Comparison of ENCODE assay signal across 18 mouse cellular contexts in genomic region chr2:4828446-4828997, GRCm38 (mm10). TPM values are rescaled to one million over a fixed set of nuclear protein-coding genes. Genes with fewer than 3 reads are reported as not detected.
A peak's percentile ranks its signal among the peaks of the same experiment; 100 is the strongest.
DNase-seq lines count a peak whose midpoint lies in the region; ATAC-seq and TF ChIP-seq lines count a peak whose summit lies in the region.
"Had no signal": no experiment of that assay in that cellular context is flagged by ENCODE, and none has a peak within 500 bp of the region (broad histone marks: within the 10 kb centered on the region; RNA-seq: fewer than 3 reads in every experiment).

No protein-coding gene starts in this region.

- no peak for TF ChIP-seq EP300 in stomach, postnatal 0 days (optimal IDR thresholded peaks at IDR 0.05)

- 87% methylated on average over 6 of the region's 6 CpGs for WGBS in kidney, embryonic 15.5 days
- 80% methylated on average over 6 of the region's 6 CpGs for WGBS in stomach, embryonic 15.5 days
- WGBS in stomach, postnatal 0 days: 79% methylated on average over 6 of the region's 6 CpGs
- 36% methylated on average over 6 of the region's 6 CpGs for WGBS in small intestine, adult 2 months

- H3K4me3 ChIP-seq in kidney, embryonic 15.5 days (replicated peaks): no peak overlapping the region
- H3K4me3 ChIP-seq in stomach, embryonic 15.5 days (replicated peaks): no peak overlapping the region
- no peak overlapping the region for H3K4me3 ChIP-seq in stomach, postnatal 0 days (ENCODE audit: low read depth, low read length)
- H3K4me3 ChIP-seq in small intestine, adult 2 months (ENCODE audit: low read depth, low read length): no peak overlapping the region
- H3K4me3 ChIP-seq: forebrain, embryonic 15.5 days; heart, adult 2 months; heart, embryonic 15.5 days; hindbrain, embryonic 10.5 days had no signal

- 0 out of 2 replicates have a peak overlapping the region, but pooled peaks have one; percentile 59 for H3K27ac ChIP-seq in kidney, embryonic 15.5 days
- H3K27ac ChIP-seq in stomach, embryonic 15.5 days: peak overlapping the region; percentile 68; the same call in 1 of the 2 replicates
- no peak overlapping the region for H3K27ac ChIP-seq in stomach, postnatal 0 days (replicated peaks)
- H3K27ac ChIP-seq in small intestine, adult 2 months (ENCODE audit: insufficient read depth, low read depth, low read length): peak overlapping the region; percentile 38; the same call in 1 of the 2 replicates
- H3K27ac ChIP-seq: forebrain, embryonic 15.5 days; heart, adult 2 months; heart, embryonic 15.5 days; hindbrain, embryonic 10.5 days; hindbrain, embryonic 14.5 days had no signal

- no peak for ATAC-seq in kidney, embryonic 15.5 days (replicated peaks; ENCODE audit: low FRiP score)
- ATAC-seq in stomach, embryonic 15.5 days (ENCODE audit: insufficient read depth, low FRiP score, low read depth): no peak
- ATAC-seq in stomach, postnatal 0 days (ENCODE audit: low FRiP score, low TSS enrichment): no peak
- ATAC-seq: activated CD4-positive, CD25-positive, alpha-beta regulatory T cell, adult 4 months; forebrain, embryonic 15.5 days; Patski had no signal

- no peak overlapping the region for H3K4me2 ChIP-seq in kidney, embryonic 15.5 days
- no peak overlapping the region for H3K4me2 ChIP-seq in stomach, embryonic 15.5 days
- H3K4me2 ChIP-seq in stomach, postnatal 0 days (replicated peaks; ENCODE audit: low read depth): no peak overlapping the region
- H3K4me2 ChIP-seq: forebrain, embryonic 15.5 days; heart, embryonic 11.5 days; heart, embryonic 15.5 days; hindbrain, embryonic 14.5 days had no signal

- H3K9ac ChIP-seq in kidney, embryonic 15.5 days: no peak overlapping the region
- no peak overlapping the region for H3K9ac ChIP-seq in stomach, embryonic 15.5 days
- H3K9ac ChIP-seq in stomach, postnatal 0 days (ENCODE audit: low read length): no peak overlapping the region
- H3K9ac ChIP-seq: forebrain, embryonic 15.5 days; heart, embryonic 15.5 days; hindbrain, embryonic 14.5 days had no signal

- TF ChIP-seq CTCF in stomach, postnatal 0 days (IDR thresholded peaks at IDR 0.05; ENCODE audit: low read depth): no peak
- TF ChIP-seq CTCF in small intestine, adult 2 months (IDR thresholded peaks at IDR 0.05; ENCODE audit: extremely low read depth, insufficient read length, insufficient replicate concordance, low read depth, low read length): no peak

- no peaks in the 10 kb centered on the region for H3K9me3 ChIP-seq in kidney, embryonic 15.5 days (replicated peaks)
- H3K9me3 ChIP-seq in stomach, embryonic 15.5 days: no peaks in the 10 kb centered on the region
- H3K9me3 ChIP-seq in stomach, postnatal 0 days (ENCODE audit: control insufficient read depth, low read length): no peaks in the 10 kb centered on the region
- H3K9me3 ChIP-seq: forebrain, embryonic 15.5 days; heart, embryonic 15.5 days; hindbrain, embryonic 10.5 days had no signal

- no peaks in the 10 kb centered on the region for H3K27me3 ChIP-seq in kidney, embryonic 15.5 days
- no peaks in the 10 kb centered on the region for H3K27me3 ChIP-seq in stomach, embryonic 15.5 days (replicated peaks)
- no peaks in the 10 kb centered on the region for H3K27me3 ChIP-seq in stomach, postnatal 0 days (ENCODE audit: control insufficient read depth, insufficient read depth, low read length)
- H3K27me3 ChIP-seq in small intestine, adult 2 months (ENCODE audit: control insufficient read depth, insufficient read depth, low read length): no peaks in the 10 kb centered on the region
- H3K27me3 ChIP-seq: CH12.LX; forebrain, embryonic 15.5 days; heart, embryonic 15.5 days; Patski had no signal

- no peak for DNase-seq in kidney, postnatal 10 days
- no peak for DNase-seq in stomach, postnatal 0 days (ENCODE audit: low spot score)
- DNase-seq in left cerebral cortex, adult 18-20 months (ENCODE audit: low spot score in 2 of 2): no peak
- DNase-seq: adrenal gland, postnatal 25 days; cerebellum, adult 18-20 months; cerebellum, adult 9-11 months; heart, adult 2 months had no signal

- TF ChIP-seq POLR2A in small intestine, adult 2 months (IDR thresholded peaks at IDR 0.05; ENCODE audit: low read depth, low read length): no peak

- H3K36me3 ChIP-seq in kidney, embryonic 15.5 days: no peaks in the 10 kb centered on the region
- H3K36me3 ChIP-seq in stomach, embryonic 15.5 days: no peaks in the 10 kb centered on the region
- no peaks in the 10 kb centered on the region for H3K36me3 ChIP-seq in stomach, postnatal 0 days (ENCODE audit: control insufficient read depth, insufficient read depth, low read length)
- H3K36me3 ChIP-seq in small intestine, adult 2 months (ENCODE audit: control insufficient read depth, insufficient read depth, low read length): no peaks in the 10 kb centered on the region
- H3K36me3 ChIP-seq: forebrain, embryonic 15.5 days; heart, embryonic 15.5 days; hindbrain, embryonic 10.5 days had no signal

- H3K4me1 ChIP-seq in kidney, embryonic 15.5 days: peaks cover 24% of the 10 kb centered on the region
- H3K4me1 ChIP-seq in stomach, embryonic 15.5 days: peaks cover 8% of the 10 kb centered on the region; the same call in 1 of the 2 replicates
- no peaks in the 10 kb centered on the region for H3K4me1 ChIP-seq in stomach, postnatal 0 days (replicated peaks; ENCODE audit: control insufficient read depth, insufficient read depth)
- peaks cover 21% of the 10 kb centered on the region for H3K4me1 ChIP-seq in small intestine, adult 2 months (ENCODE audit: control insufficient read depth, insufficient read depth, insufficient read length, low read length)
- H3K4me1 ChIP-seq: forebrain, embryonic 15.5 days; heart, embryonic 15.5 days had no signal

RNA-seq across cellular contexts. Expression of gene Sephs1, which starts 52.8 kb away (rescaled TPM):
- 83.5 and 84.2 TPM in 2 replicates for polyA plus RNA-seq in kidney, embryonic 15.5 days (2015; fragmentation: Nextera tagmentation; extraction: Ambion mirVana)
- polyA plus RNA-seq in stomach, embryonic 15.5 days (2015; fragmentation: Nextera tagmentation; extraction: Ambion mirVana): 59.8 and 61.2 TPM in 2 replicates
- 23.5 and 25.7 TPM in 2 replicates for polyA plus RNA-seq in stomach, postnatal 0 days (2015; fragmentation: Nextera tagmentation; extraction: Ambion mirVana)
- polyA plus RNA-seq in small intestine, adult 2 months (2012; rRNA removed): 5.3 and 12.1 TPM in 2 replicates
- total RNA-seq in left cerebral cortex, adult 18-20 months (2021): 10 to 100 TPM; 20.6 to 21.3 TPM
